Mouse (Mus musculus) midbrain, embryonic 16.5 days (tissue): ENCODE data around the gene Sele. TPM values are rescaled to one million over a fixed set of nuclear protein-coding genes. Genes with fewer than 3 reads are reported as not detected.

Experiments
- ATAC-seq: fragments of 200-750 bp; cut with Nextera tagmentation; 2 replicates; pipeline ENCODE4 v1.8.0; 2017; ENCODE audit warnings: moderate TSS enrichment
- H3K27ac ChIP-seq: fragments of 300-500 bp; sonication (generic); 2 replicates; pipeline ENCODE4 v1.5.1; 2014; ENCODE audit warnings: mild to moderate bottlenecking, low read length, mixed read lengths
- H3K27me3 ChIP-seq: fragments of 300-500 bp; sonication (generic); 2 replicates; pipeline ENCODE4 v1.6.1; 2014; ENCODE audit warnings: low read depth, low read length, mixed read lengths; ENCODE audit not compliant: control insufficient read depth, insufficient read depth
- H3K36me3 ChIP-seq: fragments of 300-500 bp; sonication (generic); 2 replicates; pipeline ENCODE4 v1.6.1; 2014; ENCODE audit warnings: mild to moderate bottlenecking, low read length, moderate library complexity, mixed read lengths; ENCODE audit not compliant: control insufficient read depth, insufficient read depth
- H3K4me1 ChIP-seq: fragments of 300-500 bp; sonication (generic); 2 replicates; pipeline ENCODE4 v1.6.1; 2014; ENCODE audit warnings: mild to moderate bottlenecking, low read length, mixed read lengths; ENCODE audit not compliant: control insufficient read depth, insufficient read depth
- H3K4me2 ChIP-seq: fragments of 300-500 bp; sonication (generic); 2 replicates; pipeline ENCODE4 v1.6.1; 2014; ENCODE audit warnings: mild to moderate bottlenecking, low read length, mixed read lengths
- H3K4me3 ChIP-seq: fragments of 300-500 bp; sonication (generic); 2 replicates; pipeline ENCODE4 v1.5.1; 2014; ENCODE audit warnings: low read depth, mild to moderate bottlenecking, low read length, moderate library complexity, mixed read lengths
- H3K9ac ChIP-seq: fragments of 300-500 bp; sonication (generic); 2 replicates; pipeline ENCODE4 v1.6.1; 2014; ENCODE audit warnings: low read depth, low read length, mixed read lengths
- H3K9me3 ChIP-seq: fragments of 300-500 bp; sonication (generic); replicated peaks from 2 replicates; pipeline ENCODE4 v1.6.1; 2014; ENCODE audit warnings: mild to moderate bottlenecking, low read length, mixed read lengths; ENCODE audit not compliant: control insufficient read depth, poor library complexity, severe bottlenecking
- WGBS: fragments of 180-500 bp; shearing (Covaris S2); extraction: QIAGEN DNeasy Blood & Tissue Kit; methylation state at CpG from one replicate; pipeline ENCODE4 v1.1.7; 2014; 5-methylcytosine and 5-hydroxymethylcytosine counted together
- polyA plus RNA-seq: library from polyadenylated mRNA; unstranded; fragments of >200 nt; fragmentation: Nextera tagmentation; extraction: Ambion mirVana; gene quantifications from 2 replicates; pipeline ENCODE4 v1.2.1, GENCODE M21; 2015

Gene Sele
- polyA plus RNA-seq, 1 experiment from 2014 or later: not detected

DNA sequence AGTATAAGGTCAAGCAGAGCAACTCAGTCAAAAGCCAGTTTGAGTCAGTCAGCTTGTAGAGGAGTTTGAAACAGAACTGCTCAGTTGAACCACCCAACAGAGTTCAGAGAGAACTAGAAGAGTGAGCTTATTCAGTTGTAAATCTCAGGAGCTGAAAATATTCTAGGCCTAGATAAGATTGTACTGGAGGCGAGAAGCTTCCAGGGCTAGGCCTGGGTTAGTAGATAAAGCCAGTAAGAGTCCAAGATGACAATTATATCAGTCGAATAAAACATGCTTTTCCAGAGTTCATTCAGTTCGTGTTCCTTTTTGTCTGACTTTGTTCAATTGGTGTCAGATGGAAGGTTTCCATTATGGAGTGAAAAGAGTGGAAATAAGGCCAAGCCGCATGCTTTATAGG is 22.3 kb upstream of the Sele start:
- no peaks in the 10 kb centered on the region for H3K9me3 ChIP-seq
- no peaks in the 10 kb centered on the region for H3K4me1 ChIP-seq
- H3K4me2 ChIP-seq: no peak overlapping the region
- no peak overlapping the region for H3K4me3 ChIP-seq
- no peak overlapping the region for H3K27ac ChIP-seq
- WGBS: 88% methylated on average over 4 of the region's 4 CpGs
- no peak for ATAC-seq
- no peaks in the 10 kb centered on the region for H3K36me3 ChIP-seq
- H3K9ac ChIP-seq: no peak overlapping the region
- H3K27me3 ChIP-seq: no peaks in the 10 kb centered on the region

DNA sequence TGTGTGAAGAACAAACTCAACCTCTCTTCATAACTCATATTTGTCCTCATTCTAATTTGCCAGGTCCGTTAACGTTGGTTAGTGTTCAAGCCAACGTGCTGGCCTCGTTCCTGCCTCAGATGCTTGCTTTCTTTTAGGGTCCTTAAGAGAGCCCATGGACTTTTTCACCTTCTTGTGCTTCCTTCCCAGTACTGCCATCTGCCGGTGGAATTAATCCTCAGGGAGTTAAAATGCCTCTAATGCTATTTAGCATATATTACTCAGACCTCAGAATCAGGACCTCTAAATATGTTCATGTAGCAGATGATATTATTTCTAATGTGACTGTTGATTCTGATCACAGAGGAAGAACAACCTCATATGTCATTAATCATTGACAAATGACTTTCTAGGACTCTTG is 20.6 kb upstream of the Sele start:
- no peak for ATAC-seq
- WGBS: 64% methylated on average over 5 of the region's 5 CpGs

DNA sequence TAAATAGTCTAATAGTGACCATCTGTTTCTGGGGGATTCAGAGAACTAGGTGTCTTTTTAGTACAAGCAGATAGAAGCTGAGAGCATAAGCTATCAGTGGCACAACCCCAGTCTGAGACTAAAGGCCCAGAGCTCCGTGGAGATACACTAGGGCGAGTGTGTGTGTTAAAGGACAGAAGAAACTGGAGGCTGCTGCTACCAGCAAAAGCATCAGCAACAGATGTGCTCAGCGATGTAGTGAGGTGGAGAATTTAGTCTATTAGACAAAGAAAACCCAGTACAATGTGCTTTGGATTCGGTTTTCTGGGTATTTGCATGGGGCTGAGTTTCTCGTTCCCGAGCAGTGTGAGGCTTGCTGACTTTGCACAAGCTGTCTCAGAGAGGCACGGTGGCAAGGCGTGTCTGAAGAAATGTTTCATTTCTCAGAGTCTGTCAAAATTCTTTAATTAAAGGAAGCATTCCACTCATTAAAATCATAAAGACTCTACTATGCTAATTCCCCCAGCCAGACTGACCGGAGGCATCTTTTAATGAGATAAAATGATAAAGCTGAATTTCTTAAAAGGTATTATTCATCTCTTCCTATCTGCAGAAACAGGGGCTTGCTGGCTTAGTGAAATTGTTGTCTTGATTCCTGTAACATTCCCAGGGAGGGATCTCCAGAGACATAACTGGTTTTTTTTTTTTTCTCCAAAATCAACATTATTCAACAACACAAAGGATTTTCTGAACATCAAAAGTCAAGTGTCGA is 7.5 kb upstream of the Sele start:
- H3K36me3 ChIP-seq: no peaks in the 10 kb centered on the region
- H3K9ac ChIP-seq: no peak overlapping the region
- peak; percentile 83 for ATAC-seq
- WGBS: 56% methylated on average over 10 of the region's 10 CpGs
- no peak overlapping the region for H3K27ac ChIP-seq
- H3K27me3 ChIP-seq: no peaks in the 10 kb centered on the region
- no peak overlapping the region for H3K4me3 ChIP-seq
- no peaks in the 10 kb centered on the region for H3K9me3 ChIP-seq
- no peaks in the 10 kb centered on the region for H3K4me1 ChIP-seq
- no peak overlapping the region for H3K4me2 ChIP-seq

More for the DNA sequence above, 20.6 kb upstream of the Sele start:
- no peak overlapping the region for H3K4me2 ChIP-seq
- H3K27ac ChIP-seq: no peak overlapping the region
- H3K9ac ChIP-seq: no peak overlapping the region
- H3K4me1 ChIP-seq: no peaks in the 10 kb centered on the region
- no peaks in the 10 kb centered on the region for H3K27me3 ChIP-seq
- no peaks in the 10 kb centered on the region for H3K36me3 ChIP-seq
- H3K9me3 ChIP-seq: no peaks in the 10 kb centered on the region
- no peak overlapping the region for H3K4me3 ChIP-seq

DNA sequence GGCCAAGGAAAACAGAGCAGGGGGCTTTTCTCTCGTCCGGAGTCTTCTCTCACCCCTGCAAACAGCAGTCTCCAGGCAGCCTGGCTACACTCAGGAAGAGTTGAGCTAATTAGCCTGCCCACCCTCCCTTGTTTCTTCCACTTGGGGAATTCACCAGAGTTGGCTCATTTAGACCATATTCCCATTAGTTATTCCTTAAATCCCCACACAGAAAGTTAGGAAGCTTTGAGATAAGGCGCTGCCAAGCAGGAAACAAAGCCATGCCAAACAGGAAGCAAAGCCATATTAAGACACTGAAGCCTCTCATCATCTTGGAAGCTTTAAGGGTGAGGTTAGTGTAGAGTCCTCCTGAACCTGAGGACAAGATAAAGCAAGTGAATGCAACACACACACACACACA is 4.5 kb upstream of the Sele start:
- Histone ChIP-seq H3K9ac (no peak overlapping the region), H3K27me3 (no peaks in the 10 kb centered on the region), H3K4me2 (no peak overlapping the region), H3K4me3 (no peak overlapping the region), H3K9me3 (no peaks in the 10 kb centered on the region), H3K4me1 (no peaks in the 10 kb centered on the region), H3K36me3 (no peaks in the 10 kb centered on the region), H3K27ac (no peak overlapping the region)
- ATAC-seq: no peak
- 50% methylated on average over 3 of the region's 3 CpGs for WGBS

DNA sequence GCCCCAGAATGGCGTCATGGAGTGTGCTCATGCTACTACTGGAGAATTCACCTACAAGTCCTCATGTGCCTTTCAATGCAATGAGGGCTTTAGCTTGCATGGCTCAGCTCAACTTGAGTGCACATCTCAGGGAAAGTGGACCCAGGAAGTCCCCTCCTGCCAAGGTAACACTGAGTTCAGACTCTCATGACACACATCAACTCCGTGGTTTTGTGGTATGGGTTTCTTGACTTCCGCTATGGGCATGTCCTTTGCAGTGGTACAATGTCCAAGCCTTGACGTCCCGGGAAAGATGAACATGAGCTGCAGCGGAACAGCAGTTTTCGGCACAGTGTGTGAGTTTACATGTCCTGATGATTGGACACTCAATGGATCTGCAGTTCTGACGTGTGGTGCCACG is 5.5 kb downstream of the Sele start:
- no peaks in the 10 kb centered on the region for H3K9me3 ChIP-seq
- no peaks in the 10 kb centered on the region for H3K4me1 ChIP-seq
- H3K27ac ChIP-seq: no peak overlapping the region
- no peak overlapping the region for H3K9ac ChIP-seq
- H3K4me3 ChIP-seq: no peak overlapping the region
- 95% methylated on average over 9 of the region's 9 CpGs for WGBS
- H3K4me2 ChIP-seq: no peak overlapping the region
- H3K27me3 ChIP-seq: no peaks in the 10 kb centered on the region
- no peak for ATAC-seq
- no peaks in the 10 kb centered on the region for H3K36me3 ChIP-seq

DNA sequence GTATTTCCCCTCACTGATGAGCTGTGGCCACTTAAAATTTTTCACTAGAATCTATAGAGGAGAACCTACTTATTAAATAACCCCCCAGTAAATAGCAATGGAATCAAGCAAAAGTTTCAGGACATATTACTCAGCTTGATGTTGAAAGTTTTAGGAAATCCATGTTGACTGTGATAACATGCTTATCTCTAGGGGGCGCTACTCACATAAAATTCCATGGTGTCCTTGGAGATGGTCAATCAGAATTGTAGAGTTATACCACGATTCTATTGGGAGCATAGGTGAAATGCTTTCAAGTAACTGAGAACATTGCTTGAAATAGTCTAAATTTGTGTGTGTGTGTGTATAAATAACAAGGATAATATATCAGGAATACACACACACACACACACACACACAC is 6.8 kb downstream of the Sele start:
- WGBS: 44% methylated on average over 2 of the region's 2 CpGs
- ATAC-seq: no peak
- no peaks in the 10 kb centered on the region for H3K9me3 ChIP-seq
- no peak overlapping the region for H3K9ac ChIP-seq
- no peaks in the 10 kb centered on the region for H3K36me3 ChIP-seq
- no peak overlapping the region for H3K4me3 ChIP-seq
- no peak overlapping the region for H3K27ac ChIP-seq
- no peaks in the 10 kb centered on the region for H3K27me3 ChIP-seq
- H3K4me1 ChIP-seq: no peaks in the 10 kb centered on the region
- no peak overlapping the region for H3K4me2 ChIP-seq

DNA sequence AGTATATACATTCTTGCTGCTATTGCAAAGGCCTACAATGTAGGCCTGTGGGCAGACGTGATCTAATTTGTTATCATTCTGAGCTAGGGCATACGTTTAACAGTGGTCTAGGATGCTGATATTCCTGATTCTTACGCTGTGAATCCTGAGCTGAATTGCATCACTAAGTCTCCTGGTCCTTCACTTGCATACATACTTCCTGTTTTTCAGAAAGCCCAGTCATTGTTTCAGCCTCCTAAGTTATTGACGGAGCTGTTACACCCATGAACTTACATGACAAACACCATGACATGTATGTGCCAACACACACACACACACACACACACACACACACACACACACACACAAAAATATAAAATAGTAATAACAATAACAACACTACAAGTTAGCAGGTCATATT is 12.0 kb downstream of the Sele start:
- Histone ChIP-seq H3K9me3 (no peaks in the 10 kb centered on the region), H3K9ac (no peak overlapping the region), H3K4me2 (no peak overlapping the region), H3K27ac (no peak overlapping the region), H3K4me3 (no peak overlapping the region), H3K4me1 (no peaks in the 10 kb centered on the region), H3K27me3 (no peaks in the 10 kb centered on the region), H3K36me3 (no peaks in the 10 kb centered on the region)
- ATAC-seq: no peak
- WGBS: 89% methylated on average over 4 of the region's 4 CpGs

DNA sequence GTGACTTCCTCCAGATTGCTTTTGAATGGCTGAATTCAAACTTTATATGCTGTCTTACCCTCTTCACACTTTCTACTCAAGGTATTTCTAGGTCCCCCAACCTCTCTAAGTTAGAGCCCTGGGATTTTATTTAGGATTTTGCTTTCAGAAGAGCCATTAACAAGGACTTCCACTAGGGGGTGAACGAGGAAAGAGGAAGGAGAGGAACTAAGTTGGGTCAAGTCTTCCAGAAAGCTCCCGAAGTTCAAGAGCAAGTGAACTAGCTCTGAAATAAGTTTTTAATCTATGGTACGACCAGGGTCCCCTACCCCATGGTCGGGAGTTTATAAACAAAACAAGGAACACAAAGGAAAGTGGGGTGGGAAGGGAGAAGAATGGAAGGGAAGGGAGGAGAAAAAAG is 13.2 kb downstream of the Sele start:
- Histone ChIP-seq H3K27ac (no peak overlapping the region), H3K9ac (no peak overlapping the region), H3K36me3 (no peaks in the 10 kb centered on the region), H3K4me2 (no peak overlapping the region), H3K4me3 (no peak overlapping the region), H3K4me1 (no peaks in the 10 kb centered on the region), H3K27me3 (no peaks in the 10 kb centered on the region), H3K9me3 (no peaks in the 10 kb centered on the region)
- WGBS: 52% methylated on average over 4 of the region's 4 CpGs
- no peak for ATAC-seq

DNA sequence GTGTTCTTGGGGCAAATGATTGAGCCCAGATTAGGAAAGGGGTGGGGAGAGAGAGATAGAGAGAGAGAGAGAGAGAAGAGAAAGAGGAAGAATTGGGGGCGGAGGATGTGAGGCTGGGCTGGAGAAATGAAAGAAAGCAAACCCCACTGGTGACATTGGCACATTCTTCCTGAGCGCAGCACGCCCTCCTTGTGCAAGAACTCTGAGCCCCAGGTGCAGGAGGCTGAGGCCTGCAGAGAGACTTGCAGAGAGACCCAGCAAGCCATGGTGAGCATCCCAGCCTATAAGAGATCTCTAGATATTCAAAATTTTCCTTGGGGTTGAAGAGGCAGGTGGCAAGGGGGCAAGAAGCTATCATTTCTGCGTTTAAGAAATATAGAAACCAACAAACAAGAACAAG is 13.9 kb downstream of the Sele start, which contains the start of gene Sell:
Gene Sell (plus strand): TSS at position 58 of the 400 bp plus-strand sequence.
- Histone ChIP-seq H3K4me1 (no peaks in the 10 kb centered on the region), H3K9ac (no peak within 1 kb of the TSS), H3K36me3 (no peaks in the 10 kb centered on the region), H3K27ac (no peak within 1 kb of the TSS), H3K9me3 (no peaks in the 10 kb centered on the region), H3K27me3 (no peaks in the 10 kb centered on the region), H3K4me3 (no peak within 1 kb of the TSS), H3K4me2 (no peak within 1 kb of the TSS)
- ATAC-seq: no peak
- WGBS: 80% methylated on average over 4 of the region's 4 CpGs
